Mouse (Mus musculus) erythroblast, embryonic 14.5 days (primary cell): ENCODE data around the gene Glmn.

Source experiments
- GATA1 ChIP-seq: IDR thresholded peaks from 2 replicates; pipeline ENCODE4 v1.6.1; 2012; ENCODE audit warnings: low read length, inconsistent platforms, mixed read lengths
- TAL1 ChIP-seq: IDR thresholded peaks from 3 replicates; pipeline ENCODE4 v1.6.1; 2012; ENCODE audit warnings: low read length, inconsistent platforms, mixed read lengths

- TF ChIP-seq GATA1 (no peak), TAL1 (no peak)
Measured at GRCm38 (mm10) chr5:107569148-107569547, 28.5 kb downstream of the Glmn start.
